Mouse (Mus musculus): ENCODE measurements around the gene Rspry1.

The Rspry1 gene

DNA sequence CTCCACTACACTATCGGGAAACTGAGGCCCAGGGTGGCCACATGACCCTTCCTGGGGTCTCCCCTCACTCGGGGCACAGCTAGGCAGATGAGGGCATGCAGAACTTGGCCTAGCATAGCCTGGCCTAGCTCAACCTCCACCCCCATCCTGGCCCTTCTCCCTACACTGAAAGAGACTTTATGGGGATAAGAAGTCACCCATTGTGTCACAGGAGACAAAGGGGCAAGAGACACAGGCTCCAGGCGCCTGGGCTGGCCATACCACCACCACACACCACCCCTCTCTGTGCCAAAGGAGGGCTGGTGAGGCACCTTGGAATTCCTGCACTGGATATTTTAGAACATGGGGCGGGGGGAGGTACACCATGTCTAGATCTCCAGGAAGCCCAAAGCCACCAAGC, 82.5 kb downstream of the Rspry1 start:
- DNase-seq (ENCODE audit: low read depth, low spot score): no peak

DNA sequence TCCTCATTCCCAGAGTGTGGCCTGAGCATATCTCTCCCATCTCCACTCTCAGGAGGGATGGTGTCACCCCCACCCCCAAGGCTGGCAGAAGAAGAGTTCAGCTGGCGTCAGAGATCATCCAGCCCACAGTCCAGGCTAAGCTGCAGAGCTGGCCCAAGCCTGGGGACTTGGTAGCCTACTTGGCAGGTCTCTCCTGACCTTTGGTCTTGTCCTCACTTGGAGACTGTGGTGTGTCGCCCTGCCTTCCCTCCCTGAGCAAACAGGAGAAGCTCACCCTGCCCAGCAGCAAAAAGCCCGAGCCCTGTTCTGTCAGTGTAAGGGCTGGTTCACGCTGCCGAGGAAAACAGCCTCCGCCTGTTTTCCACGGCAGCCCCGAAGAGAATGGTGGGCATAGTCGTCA, 84.2 kb downstream of the Rspry1 start:
- no peak for DNase-seq (ENCODE audit: low read depth, low spot score)

GRCm38 (mm10) chr8:94694701-94695100, 93.0 kb downstream of the Rspry1 start:
- no peak for DNase-seq (ENCODE audit: low read depth, low spot score)

- no peak for DNase-seq (ENCODE audit: low read depth, low spot score)
These were observed 93.7 kb downstream of the Rspry1 start for GRCm38 (mm10) chr8:94695341-94695993.

DNA sequence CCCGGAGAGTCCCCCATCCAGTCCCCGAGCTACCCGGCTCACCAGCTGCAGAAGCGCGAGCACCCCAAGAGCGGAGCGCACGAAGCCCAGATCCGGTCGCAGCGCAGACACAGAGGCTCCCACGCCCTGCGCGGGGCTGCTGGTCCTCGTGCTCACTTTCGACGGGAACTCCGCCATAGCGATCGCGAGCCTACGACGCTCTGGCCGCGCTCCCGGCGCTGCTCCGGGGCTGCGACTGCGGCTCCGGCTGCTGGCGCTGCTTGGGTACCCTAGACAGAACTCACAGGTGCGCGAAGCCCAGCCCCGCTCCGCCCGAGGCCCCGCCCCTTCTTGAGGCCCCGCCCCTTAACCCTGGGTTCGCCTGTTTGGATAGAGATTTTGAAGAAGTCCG, 94.3 kb downstream of the Rspry1 start, which contains the start of gene Pllp:
TSS of gene Pllp (minus strand) at position 285 of the 391 bp plus-strand sequence.
- no peak for DNase-seq (ENCODE audit: low read depth, low spot score)

GRCm38 (mm10) chr8:94696566-94696965, 94.8 kb downstream of the Rspry1 start:
- no peak for DNase-seq (ENCODE audit: low read depth, low spot score)

DNA sequence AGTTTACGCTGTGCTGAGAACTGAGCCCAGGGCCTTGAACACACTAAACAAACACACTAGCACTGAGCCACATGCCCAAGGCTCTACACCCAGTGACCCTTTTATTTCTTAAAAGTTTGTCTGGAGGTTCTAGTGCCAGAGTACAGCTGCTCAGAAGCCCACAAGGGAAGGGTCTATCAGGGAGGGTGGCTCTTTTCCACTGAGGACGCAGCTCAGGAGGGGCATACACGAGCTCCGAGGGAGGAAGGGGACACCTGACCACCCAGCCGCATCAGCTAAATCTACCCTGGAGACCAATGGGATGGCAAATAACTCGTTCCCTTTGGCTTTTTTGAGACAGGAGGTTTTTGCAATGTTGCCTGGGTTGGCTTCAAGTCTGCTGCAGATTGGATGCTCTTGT, 96.2 kb downstream of the Rspry1 start:
- DNase-seq (ENCODE audit: low read depth, low spot score): no peak

DNA sequence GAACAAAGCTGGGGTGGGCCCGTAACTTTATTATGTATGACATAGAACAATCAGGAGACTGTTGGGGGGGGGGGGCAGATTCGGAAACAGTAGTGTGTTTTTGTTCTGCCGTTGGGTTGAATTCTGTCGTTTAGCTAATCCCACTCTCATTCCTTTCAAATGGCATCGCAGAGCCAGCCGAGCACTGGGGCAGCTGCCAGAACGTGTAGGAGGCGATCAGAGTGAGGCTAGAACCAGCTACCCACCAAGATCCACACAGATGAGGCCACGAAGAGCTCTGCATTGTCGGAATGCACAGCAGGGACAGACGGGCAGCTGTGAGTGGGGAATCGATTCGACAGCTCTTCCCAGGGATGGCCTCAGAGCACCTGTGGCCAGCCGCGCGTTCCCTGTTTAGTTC, 97.6 kb downstream of the Rspry1 start:
- peak; percentile 58 for DNase-seq (ENCODE audit: low read depth, low spot score)

GRCm38 (mm10) chr8:94700421-94700935, 98.7 kb downstream of the Rspry1 start:
- no peak for DNase-seq (ENCODE audit: low read depth, low spot score)

DNA sequence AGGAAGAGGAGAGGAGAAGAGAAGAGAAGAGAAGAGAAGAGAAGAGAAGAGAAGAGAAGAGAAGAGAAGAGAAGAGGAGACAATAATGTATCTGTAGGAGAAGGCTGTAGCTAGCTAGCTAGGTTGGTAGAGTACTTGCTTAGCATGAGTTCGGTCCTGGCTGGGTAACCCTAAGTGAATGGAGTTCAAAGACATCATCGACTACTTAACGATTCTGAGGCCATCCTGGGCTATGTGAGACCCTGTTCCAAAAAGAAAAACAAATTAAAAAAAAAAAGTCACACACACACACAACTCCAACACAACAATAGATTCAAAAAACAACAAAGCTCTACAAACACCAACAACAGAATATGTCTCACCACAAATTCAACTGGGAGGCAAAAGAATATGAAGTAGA, 100.4 kb downstream of the Rspry1 start:
- no peak for DNase-seq (ENCODE audit: low read depth, low spot score)

GRCm38 (mm10) chr8:94702844-94703813, 101.4 kb downstream of the Rspry1 start:
- peak; percentile 71 for DNase-seq (ENCODE audit: low read depth, low spot score)

DNA sequence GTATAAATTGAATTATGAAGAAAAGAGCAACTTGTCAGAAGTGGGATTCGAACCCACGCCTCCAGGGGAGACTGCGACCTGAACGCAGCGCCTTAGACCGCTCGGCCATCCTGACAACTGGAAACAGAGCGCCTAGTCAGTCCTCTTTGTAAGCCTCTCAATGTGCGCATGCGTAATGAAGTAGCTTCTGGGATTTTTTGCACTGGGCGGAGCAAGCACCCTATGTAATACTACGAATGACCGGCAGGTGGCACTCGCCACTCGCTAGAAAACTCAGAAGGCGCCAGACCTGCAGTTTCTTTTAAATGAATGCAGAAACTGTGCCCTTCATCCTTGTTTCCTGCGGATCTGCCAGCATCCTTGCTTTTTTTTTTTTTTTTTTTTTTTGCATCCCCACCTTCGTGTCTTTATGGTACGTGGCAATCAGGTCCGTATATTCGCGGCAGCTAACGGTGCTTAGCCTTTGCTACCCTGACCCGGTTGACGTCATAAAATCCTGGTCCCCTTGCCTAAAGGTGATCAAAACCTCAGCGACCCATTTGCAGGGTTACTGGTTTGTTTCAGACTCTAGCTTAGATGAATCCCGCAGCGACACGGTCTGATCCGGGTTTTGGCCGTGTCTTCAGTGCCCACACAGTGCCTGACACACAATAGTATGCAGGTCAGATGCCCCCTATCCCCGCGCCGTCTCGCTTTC, 102.4 kb downstream of the Rspry1 start:
- DNase-seq (ENCODE audit: low read depth, low spot score): peak; percentile 95

GRCm38 (mm10) chr8:94704669-94704984, 102.9 kb downstream of the Rspry1 start:
- DNase-seq (ENCODE audit: low read depth, low spot score): no peak

GRCm38 (mm10) chr8:94705581-94706245, 104.0 kb downstream of the Rspry1 start:
- DNase-seq (ENCODE audit: low read depth, low spot score): no peak

GRCm38 (mm10) chr8:94706732-94707395, 105.1 kb downstream of the Rspry1 start:
- DNase-seq (ENCODE audit: low read depth, low spot score): no peak
